Mouse (Mus musculus): ENCODE data around the gene Hells. TPM values are rescaled to one million over a fixed set of nuclear protein-coding genes. Genes with fewer than 3 reads are reported as not detected.

The Hells gene
- polyA plus RNA-seq, 1 experiment from 2014 or later, result 20.4 TPM

Small RNA genes lying within 50 kb of the gene (microRNA-seq; reads per million reads assigned to microRNA genes)
- gene Gm23800, result not detected

Other genes with a start within 250 kb of the Hells start
- 3.2 and 3.6 TPM in 2 replicates for gene Noc3l, start 111.7 kb upstream of the Hells start, polyA plus RNA-seq (2015; fragmentation: Nextera tagmentation; extraction: Ambion mirVana)
- 1.6 and 1.7 TPM in 2 replicates for gene Tbc1d12, start 94.3 kb upstream of the Hells start, polyA plus RNA-seq (2015; fragmentation: Nextera tagmentation; extraction: Ambion mirVana)
- gene Cyp2c55, start 76.1 kb downstream of the Hells start, polyA plus RNA-seq (2015; fragmentation: Nextera tagmentation; extraction: Ambion mirVana), result not detected in 2 replicates
- gene Cyp2c65, start 130.1 kb downstream of the Hells start, polyA plus RNA-seq (2015; fragmentation: Nextera tagmentation; extraction: Ambion mirVana), result not detected in 2 replicates
- gene Cyp2c66, start 183.0 kb downstream of the Hells start, polyA plus RNA-seq (2015; fragmentation: Nextera tagmentation; extraction: Ambion mirVana), result not detected in 2 replicates

Data from heart, embryonic 15.5 days (tissue).